Mouse (Mus musculus) erythroblast, embryonic 14.5 days (primary cell): ENCODE data around the gene Pnrc2.

Source experiments
- GATA1 ChIP-seq: IDR thresholded peaks from 2 replicates; pipeline ENCODE4 v1.6.1; 2012; ENCODE audit warnings: low read length, inconsistent platforms, mixed read lengths
- TAL1 ChIP-seq: IDR thresholded peaks from 3 replicates; pipeline ENCODE4 v1.6.1; 2012; ENCODE audit warnings: low read length, inconsistent platforms, mixed read lengths

DNA sequence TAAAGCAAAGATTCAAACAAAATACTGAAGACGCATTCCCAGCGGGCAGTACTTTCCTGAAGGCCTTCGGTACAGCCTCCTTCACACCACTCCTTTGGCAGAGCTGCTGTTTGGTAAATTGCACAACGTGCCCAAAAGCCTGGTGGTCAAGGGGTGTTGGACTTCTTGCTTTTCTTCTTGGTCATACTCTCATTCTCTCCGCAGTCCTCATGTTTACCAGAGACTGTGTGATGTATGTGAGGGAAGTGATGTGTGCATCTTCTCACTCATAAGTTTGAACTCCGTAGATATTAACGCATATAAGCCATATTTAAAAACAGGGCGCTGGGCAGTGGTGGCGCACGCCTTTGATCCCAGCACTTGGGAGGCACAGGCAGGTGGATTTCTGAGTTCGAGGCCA, 19.0 kb downstream of the Pnrc2 start:
- TF ChIP-seq GATA1 (no peak), TAL1 (no peak)
